Mouse (Mus musculus): ENCODE data around the gene Sult4a1. TPM values are rescaled to one million over a fixed set of nuclear protein-coding genes. Genes with fewer than 3 reads are reported as not detected.

The Sult4a1 gene
- total RNA-seq (2014; rRNA removed) (248 and 251 TPM in 2 replicates), polyA plus RNA-seq (2015; fragmentation: Nextera tagmentation; extraction: Ambion mirVana) (155 TPM in 2 replicates)

- ATAC-seq (peak; percentile 85), DNase-seq (ENCODE audit: low spot score) (peak; percentile 88)
- Histone ChIP-seq H3K9ac (replicated peaks; ENCODE audit: low read length) (peak within 1 kb of the TSS; percentile 71), H3K4me2 (ENCODE audit: low read depth, low read length) (peak within 1 kb of the TSS; percentile 61), H3K4me1 (ENCODE audit: insufficient read depth, low read length) (peaks cover 16% of the 10 kb centered on the region), H3K27me3 (ENCODE audit: insufficient read depth, low read length) (no peaks in the 10 kb centered on the region), H3K4me3 (ENCODE audit: low read length) (peak within 1 kb of the TSS; percentile 61), H3K27ac (peak within 1 kb of the TSS; percentile 67), H3K9me3 (ENCODE audit: low read length) (no peaks in the 10 kb centered on the region), H3K36me3 (ENCODE audit: insufficient read depth, low read length) (no peaks in the 10 kb centered on the region)
- TF ChIP-seq CTCF (IDR thresholded peaks at IDR 0.05; ENCODE audit: low read depth): no peak
- 1% methylated on average over 74 of the region's 77 CpGs for WGBS
Measured at GRCm38 (mm10) chr15:84105105-84105923, at the start of gene Sult4a1. TSS of gene Sult4a1 (minus strand) at chr15:84105754.

GRCm38 (mm10) chr15:84140929-84141328 is 35.4 kb upstream of the Sult4a1 start:
- no peak overlapping the region for H3K4me2 ChIP-seq (ENCODE audit: low read depth, low read length)
- H3K36me3 ChIP-seq (ENCODE audit: insufficient read depth, low read length): no peaks in the 10 kb centered on the region
- no peaks in the 10 kb centered on the region for H3K27me3 ChIP-seq (ENCODE audit: insufficient read depth, low read length)
- DNase-seq (ENCODE audit: low spot score): no peak
- no peak for ATAC-seq
- no peaks in the 10 kb centered on the region for H3K9me3 ChIP-seq (ENCODE audit: low read length)
- no peak overlapping the region for H3K9ac ChIP-seq (replicated peaks; ENCODE audit: low read length)
- no peaks in the 10 kb centered on the region for H3K4me1 ChIP-seq (ENCODE audit: insufficient read depth, low read length)
- H3K27ac ChIP-seq: no peak overlapping the region
- WGBS: 66% methylated on average over 5 of the region's 5 CpGs
- no peak overlapping the region for H3K4me3 ChIP-seq (ENCODE audit: low read length)
- TF ChIP-seq CTCF (IDR thresholded peaks at IDR 0.05; ENCODE audit: low read depth): no peak

GRCm38 (mm10) chr15:84140109-84140508 is 34.6 kb upstream of the Sult4a1 start:
- Histone ChIP-seq H3K9ac (replicated peaks; ENCODE audit: low read length) (no peak overlapping the region), H3K4me1 (ENCODE audit: insufficient read depth, low read length) (no peaks in the 10 kb centered on the region), H3K4me3 (ENCODE audit: low read length) (no peak overlapping the region), H3K4me2 (ENCODE audit: low read depth, low read length) (no peak overlapping the region), H3K27ac (no peak overlapping the region), H3K27me3 (ENCODE audit: insufficient read depth, low read length) (no peaks in the 10 kb centered on the region), H3K36me3 (ENCODE audit: insufficient read depth, low read length) (no peaks in the 10 kb centered on the region), H3K9me3 (ENCODE audit: low read length) (no peaks in the 10 kb centered on the region)
- TF ChIP-seq CTCF (IDR thresholded peaks at IDR 0.05; ENCODE audit: low read depth): no peak
- 60% methylated on average over 3 of the region's 3 CpGs for WGBS
- ATAC-seq (no peak), DNase-seq (ENCODE audit: low spot score) (no peak)

- Histone ChIP-seq H3K4me1 (ENCODE audit: insufficient read depth, low read length) (no peaks in the 10 kb centered on the region), H3K4me3 (ENCODE audit: low read length) (no peak overlapping the region), H3K27ac (no peak overlapping the region), H3K36me3 (ENCODE audit: insufficient read depth, low read length) (no peaks in the 10 kb centered on the region), H3K27me3 (ENCODE audit: insufficient read depth, low read length) (no peaks in the 10 kb centered on the region), H3K9me3 (ENCODE audit: low read length) (no peaks in the 10 kb centered on the region), H3K9ac (replicated peaks; ENCODE audit: low read length) (no peak overlapping the region), H3K4me2 (ENCODE audit: low read depth, low read length) (no peak overlapping the region)
- no peak for DNase-seq (ENCODE audit: low spot score)
- no peak for ATAC-seq
- TF ChIP-seq CTCF (IDR thresholded peaks at IDR 0.05; ENCODE audit: low read depth): no peak
- WGBS: 88% methylated on average over 5 of the region's 5 CpGs
Measured at GRCm38 (mm10) chr15:84139592-84140005, 34.0 kb upstream of the Sult4a1 start.

GRCm38 (mm10) chr15:84136473-84137415 is 31.2 kb upstream of the Sult4a1 start:
- DNase-seq (ENCODE audit: low spot score): no peak
- Histone ChIP-seq H3K27me3 (ENCODE audit: insufficient read depth, low read length) (no peaks in the 10 kb centered on the region), H3K4me2 (ENCODE audit: low read depth, low read length) (no peak overlapping the region), H3K4me1 (ENCODE audit: insufficient read depth, low read length) (no peaks in the 10 kb centered on the region), H3K4me3 (ENCODE audit: low read length) (no peak overlapping the region), H3K9me3 (ENCODE audit: low read length) (no peaks in the 10 kb centered on the region), H3K27ac (no peak overlapping the region), H3K36me3 (ENCODE audit: insufficient read depth, low read length) (no peaks in the 10 kb centered on the region), H3K9ac (replicated peaks; ENCODE audit: low read length) (no peak overlapping the region)
- no peak for TF ChIP-seq CTCF (IDR thresholded peaks at IDR 0.05; ENCODE audit: low read depth)
- ATAC-seq: no peak
- 20% methylated on average over 12 of the region's 12 CpGs for WGBS

- Histone ChIP-seq H3K4me3 (ENCODE audit: low read length) (no peak overlapping the region), H3K36me3 (ENCODE audit: insufficient read depth, low read length) (no peaks in the 10 kb centered on the region), H3K4me2 (ENCODE audit: low read depth, low read length) (no peak overlapping the region), H3K9ac (replicated peaks; ENCODE audit: low read length) (no peak overlapping the region), H3K27me3 (ENCODE audit: insufficient read depth, low read length) (no peaks in the 10 kb centered on the region), H3K4me1 (ENCODE audit: insufficient read depth, low read length) (no peaks in the 10 kb centered on the region), H3K27ac (no peak overlapping the region), H3K9me3 (ENCODE audit: low read length) (no peaks in the 10 kb centered on the region)
- DNase-seq (ENCODE audit: low spot score) (peak; percentile 41), ATAC-seq (no peak)
- WGBS: 84% methylated on average over 5 of the region's 5 CpGs
- peak; percentile 62 for TF ChIP-seq CTCF (IDR thresholded peaks at IDR 0.05; ENCODE audit: low read depth)
Measured at GRCm38 (mm10) chr15:84135472-84135871, 29.9 kb upstream of the Sult4a1 start.

Measured in hindbrain, postnatal 0 days (tissue).